In genomic region chr8:88555669-88556068, GRCm38 (mm10) we compare ENCODE assay signal across 9 mouse cellular contexts. TPM values are rescaled to one million over a fixed set of nuclear protein-coding genes. Genes with fewer than 3 reads are reported as not detected.
DNase-seq lines count a peak whose midpoint lies in the region; ATAC-seq lines count a peak whose summit lies in the region.
"Had no signal": no experiment of that assay in that cellular context is flagged by ENCODE, and none has a peak within 500 bp of the region (broad histone marks: within the 10 kb centered on the region; RNA-seq: fewer than 3 reads in every experiment).

No protein-coding gene starts in this region.

- DNase-seq in urinary bladder, postnatal 14 days (ENCODE audit: low spot score), result peak; percentile 77
- no peak for DNase-seq in urinary bladder, postnatal 10 days (ENCODE audit: low spot score)
- DNase-seq in kidney, postnatal 36 days, result peak; percentile 40 to 41
- peak; percentile 74 to 81 for DNase-seq in urinary bladder, postnatal 4 days (ENCODE audit: low spot score in 2 of 2)
- no peak for DNase-seq in midbrain, embryonic 10.5 days (ENCODE audit: low spot score)
- no peak for DNase-seq in layer of hippocampus, adult 11-12 months (ENCODE audit: low spot score)

- no peak overlapping the region for H3K4me3 ChIP-seq in heart, embryonic 15.5 days
- H3K4me3 ChIP-seq in midbrain, embryonic 16.5 days (ENCODE audit: low read depth, low read length), result no peak overlapping the region
- H3K4me3 ChIP-seq in midbrain, embryonic 10.5 days, result no peak overlapping the region
- H3K4me3 ChIP-seq: layer of hippocampus, adult 2 months had no signal

- ATAC-seq in heart, embryonic 15.5 days (replicated peaks; ENCODE audit: insufficient number of reproducible peaks, insufficient read depth, low FRiP score, low read depth), result peak; percentile 70
- ATAC-seq in midbrain, embryonic 16.5 days, result no peak

- peaks cover 35% of the 10 kb centered on the region for H3K4me1 ChIP-seq in heart, embryonic 15.5 days (replicated peaks)
- no peaks in the 10 kb centered on the region; the same call in 1 of the 2 replicates for H3K4me1 ChIP-seq in midbrain, embryonic 16.5 days (ENCODE audit: control insufficient read depth, insufficient read depth, low read length)
- no peaks in the 10 kb centered on the region for H3K4me1 ChIP-seq in midbrain, embryonic 10.5 days

- WGBS in heart, embryonic 15.5 days, result 25% methylated on average over 4 of the region's 4 CpGs
- 67% methylated on average over 4 of the region's 4 CpGs for WGBS in midbrain, embryonic 16.5 days
- WGBS in midbrain, embryonic 10.5 days, result 73% methylated on average over 4 of the region's 4 CpGs

- H3K27ac ChIP-seq in heart, embryonic 15.5 days, result peak overlapping the region; percentile 72
- H3K27ac ChIP-seq in midbrain, embryonic 16.5 days (ENCODE audit: low read length), result no peak overlapping the region
- no peak overlapping the region for H3K27ac ChIP-seq in midbrain, embryonic 10.5 days (replicated peaks)
- H3K27ac ChIP-seq: layer of hippocampus, adult 2 months had no signal

- H3K36me3 ChIP-seq in heart, embryonic 15.5 days, result no peaks in the 10 kb centered on the region
- H3K36me3 ChIP-seq in midbrain, embryonic 16.5 days (ENCODE audit: control insufficient read depth, insufficient read depth, low read length), result no peaks in the 10 kb centered on the region
- peaks cover 63% of the 10 kb centered on the region for H3K36me3 ChIP-seq in midbrain, embryonic 10.5 days

- H3K4me2 ChIP-seq in heart, embryonic 15.5 days, result no peak overlapping the region
- no peak overlapping the region for H3K4me2 ChIP-seq in midbrain, embryonic 16.5 days (ENCODE audit: low read length)

- H3K9me3 ChIP-seq in heart, embryonic 15.5 days (replicated peaks), result no peaks in the 10 kb centered on the region
- H3K9me3 ChIP-seq in midbrain, embryonic 16.5 days (replicated peaks; ENCODE audit: control insufficient read depth, low read length, poor library complexity, severe bottlenecking), result no peaks in the 10 kb centered on the region
- H3K9me3 ChIP-seq in midbrain, embryonic 10.5 days (replicated peaks), result no peaks in the 10 kb centered on the region

- no peaks in the 10 kb centered on the region for H3K27me3 ChIP-seq in heart, embryonic 15.5 days
- no peaks in the 10 kb centered on the region for H3K27me3 ChIP-seq in midbrain, embryonic 16.5 days (ENCODE audit: control insufficient read depth, insufficient read depth, low read depth, low read length)
- no peaks in the 10 kb centered on the region for H3K27me3 ChIP-seq in midbrain, embryonic 10.5 days (ENCODE audit: low read depth, poor library complexity, severe bottlenecking)

- H3K9ac ChIP-seq in heart, embryonic 15.5 days, result no peak overlapping the region
- no peak overlapping the region for H3K9ac ChIP-seq in midbrain, embryonic 16.5 days (ENCODE audit: low read depth, low read length)

RNA-seq across cellular contexts. Expression of gene Nkd1, which starts 34.5 kb away (rescaled TPM):
- 14.6 and 19.5 TPM in 2 replicates for polyA plus RNA-seq in heart, embryonic 15.5 days (2015; fragmentation: Nextera tagmentation; extraction: Ambion mirVana)
- 53.9 and 66.7 TPM in 2 replicates for polyA plus RNA-seq in midbrain, embryonic 16.5 days (2015; fragmentation: Nextera tagmentation; extraction: Ambion mirVana)
- polyA plus RNA-seq in midbrain, embryonic 10.5 days (2016; fragmentation: Nextera tagmentation; extraction: Ambion mirVana), result 72.3 and 80.1 TPM in 2 replicates

Comparison
In these comparisons a context has a peak if more than half of its experiments do, and no peak if none do; other contexts are left out.
1. DNase-seq: peak in urinary bladder, postnatal 14 days (single experiment), kidney, postnatal 36 days (2 of 2) and urinary bladder, postnatal 4 days (2 of 2); none in urinary bladder, postnatal 10 days (single experiment), midbrain, embryonic 10.5 days (single experiment) and layer of hippocampus, adult 11-12 months (single experiment).